Mouse (Mus musculus): ENCODE measurements around the gene Zfp770.
"Not testable (repeated sequence)": the region's sequence is repeated elsewhere in the genome, so short reads cannot be mapped to it uniquely, and the experiment has no call there.

The Zfp770 gene

GRCm38 (mm10) chr2:114200932-114201559, at the start of gene Zfp770:
TSS of gene Zfp770 (minus strand) at chr2:114201469.
- peak; percentile 87 for DNase-seq (ENCODE audit: low spot score in 2 of 2)

GRCm38 (mm10) chr2:114249440-114249839, 48.2 kb upstream of the Zfp770 start:
- peak in 1 of 2 experiments; percentile 45 for DNase-seq (ENCODE audit: low spot score in 2 of 2)

- no peak for DNase-seq (ENCODE audit: low spot score in 2 of 2)
These were observed 36.4 kb upstream of the Zfp770 start for GRCm38 (mm10) chr2:114237639-114238038.

- no peak for DNase-seq (ENCODE audit: low spot score in 2 of 2)
These were observed 35.3 kb upstream of the Zfp770 start for GRCm38 (mm10) chr2:114236566-114236965.

DNA sequence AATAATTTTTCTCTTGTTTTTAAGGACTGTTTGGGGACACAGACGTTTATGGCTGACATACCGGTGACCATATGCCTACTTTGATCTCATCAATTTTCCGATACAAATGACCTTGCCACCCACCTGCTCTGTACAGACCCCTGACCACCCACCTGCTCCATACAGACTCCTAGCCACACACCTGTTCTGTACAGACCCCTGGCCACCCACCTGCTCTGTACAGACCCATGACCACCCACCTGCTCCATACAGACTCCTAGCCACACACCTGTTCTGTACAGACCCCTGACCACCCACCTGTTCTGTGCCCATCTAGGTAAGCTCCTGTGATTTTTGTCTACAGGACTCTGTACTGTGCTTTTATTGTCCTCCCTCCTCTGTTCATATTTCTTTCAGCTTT, 34.3 kb upstream of the Zfp770 start:
- DNase-seq (ENCODE audit: low spot score in 2 of 2), result no peak

DNA sequence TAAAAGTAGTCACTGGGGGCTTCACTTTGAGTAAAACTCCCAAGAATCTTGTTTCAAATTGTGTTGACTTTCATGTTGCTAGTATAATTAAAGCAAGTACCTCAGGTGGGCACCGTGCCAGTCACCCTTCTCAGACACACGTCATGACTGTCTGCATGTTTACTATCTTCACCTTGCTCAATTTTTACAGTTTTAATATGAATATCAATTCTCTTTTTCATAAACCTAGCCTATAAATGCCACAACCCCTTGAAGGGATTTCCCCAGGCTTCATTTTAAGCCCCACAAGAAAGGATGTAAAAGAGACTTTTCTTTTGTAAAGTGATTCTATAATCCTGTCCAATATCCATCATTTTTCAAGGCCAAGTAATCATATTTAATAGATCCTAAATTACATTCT, 30.0 kb upstream of the Zfp770 start:
- no peak for DNase-seq (ENCODE audit: low spot score in 2 of 2)

DNA sequence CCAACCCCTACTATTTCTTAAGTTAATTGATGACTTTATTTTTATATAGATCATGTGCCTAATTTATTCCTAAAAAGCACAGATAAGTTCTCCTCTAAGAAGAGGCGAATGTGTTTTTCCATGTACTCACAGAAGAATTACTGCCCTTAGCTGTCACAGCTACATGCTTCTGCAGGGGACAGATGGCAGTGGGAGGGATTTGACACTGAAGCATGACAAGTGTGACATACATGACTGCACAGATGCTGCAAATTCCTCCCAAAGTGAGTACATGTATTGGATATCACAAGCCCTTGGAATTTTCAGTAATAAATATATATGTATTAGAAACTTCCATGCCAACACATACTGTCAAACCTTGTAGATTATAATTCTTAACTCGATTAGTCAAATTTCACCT, 27.4 kb upstream of the Zfp770 start:
- no peak for DNase-seq (ENCODE audit: low spot score in 2 of 2)

GRCm38 (mm10) chr2:114205036-114205435, 3.8 kb upstream of the Zfp770 start:
- DNase-seq (ENCODE audit: low spot score in 2 of 2), result no peak

- no peak for DNase-seq (ENCODE audit: low spot score in 2 of 2)
These were observed 305 bp upstream of the Zfp770 start for GRCm38 (mm10) chr2:114201574-114201973.

GRCm38 (mm10) chr2:114196421-114196820, 4.8 kb downstream of the Zfp770 start:
- DNase-seq (ENCODE audit: low spot score in 2 of 2), result no peak

GRCm38 (mm10) chr2:114186924-114187323, 14.3 kb downstream of the Zfp770 start, which contains the start of gene Aqr:
TSS of gene Aqr (minus strand) at chr2:114187024.
- DNase-seq (ENCODE audit: low spot score in 2 of 2), result not testable (repeated sequence)

GRCm38 (mm10) chr2:114177802-114178733, 23.2 kb downstream of the Zfp770 start:
- DNase-seq (ENCODE audit: low spot score in 2 of 2), result no peak

GRCm38 (mm10) chr2:114174651-114175484, 26.4 kb downstream of the Zfp770 start:
- peak; percentile 79 to 81 for DNase-seq (ENCODE audit: low spot score in 2 of 2)

DNA sequence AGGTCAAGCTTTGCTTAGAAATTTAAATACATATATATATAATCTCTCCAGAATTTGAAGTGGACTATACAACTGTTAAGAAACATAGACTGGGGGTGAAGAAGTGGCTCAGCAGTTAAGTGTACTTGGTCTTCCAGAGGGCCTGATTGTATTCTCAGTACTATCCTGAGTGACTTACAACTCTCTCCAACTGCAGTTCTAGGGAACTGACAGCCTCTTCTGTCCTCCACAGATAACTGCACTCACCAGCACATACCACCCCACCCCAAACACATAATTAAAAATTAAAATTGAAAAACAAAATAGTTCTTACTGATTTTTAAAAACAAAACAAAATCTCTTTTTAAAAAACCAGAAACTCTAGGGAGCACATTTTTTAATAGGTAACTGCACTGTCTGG, 28.0 kb downstream of the Zfp770 start:
- DNase-seq (ENCODE audit: low spot score in 2 of 2), result no peak

DNA sequence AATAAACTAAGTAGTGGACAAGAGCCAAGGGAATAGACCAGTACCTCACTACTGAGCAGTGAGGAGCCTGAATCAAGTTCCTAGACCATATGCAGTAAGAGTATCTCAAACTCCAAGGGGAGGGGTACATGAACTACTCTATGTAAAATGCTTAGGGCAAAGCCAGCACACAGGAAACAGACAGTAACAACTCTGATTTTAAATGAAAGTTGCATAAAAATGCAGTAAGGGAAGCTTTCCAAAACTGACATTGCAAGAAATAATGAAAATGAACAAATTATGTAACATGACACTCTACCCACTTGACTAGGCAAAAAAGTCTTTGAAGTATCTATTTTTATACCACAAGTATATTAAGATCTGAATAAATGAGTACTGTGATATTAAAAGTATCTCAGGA, 33.4 kb downstream of the Zfp770 start:
- no peak for DNase-seq (ENCODE audit: low spot score in 2 of 2)

GRCm38 (mm10) chr2:114161978-114162377, 39.3 kb downstream of the Zfp770 start:
- DNase-seq (ENCODE audit: low spot score in 2 of 2), result no peak

- no peak for DNase-seq (ENCODE audit: low spot score in 2 of 2)
These were observed 43.9 kb downstream of the Zfp770 start for GRCm38 (mm10) chr2:114157345-114157744.

DNA sequence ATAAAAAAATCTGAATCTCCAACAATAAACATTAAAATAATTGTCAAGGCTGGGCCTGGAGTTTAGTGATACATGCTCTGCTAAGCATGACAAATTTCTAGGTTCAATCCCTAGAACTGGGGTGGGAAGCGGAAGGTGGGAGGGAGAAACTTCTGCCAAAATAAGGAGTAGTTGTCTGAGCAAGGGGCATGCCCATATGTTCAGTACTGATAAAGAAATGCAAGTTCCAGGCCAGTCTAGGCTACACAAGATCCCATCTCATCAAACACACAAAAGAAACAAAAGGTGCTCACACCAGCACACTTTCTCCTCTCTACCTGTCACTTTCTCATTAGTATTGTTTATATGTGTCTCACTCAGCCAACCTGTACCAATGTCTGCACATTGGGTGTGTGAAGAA, 44.6 kb downstream of the Zfp770 start:
- no peak for DNase-seq (ENCODE audit: low spot score in 2 of 2)

GRCm38 (mm10) chr2:114153247-114153646, 48.0 kb downstream of the Zfp770 start:
- DNase-seq (ENCODE audit: low spot score in 2 of 2), result no peak

DNA sequence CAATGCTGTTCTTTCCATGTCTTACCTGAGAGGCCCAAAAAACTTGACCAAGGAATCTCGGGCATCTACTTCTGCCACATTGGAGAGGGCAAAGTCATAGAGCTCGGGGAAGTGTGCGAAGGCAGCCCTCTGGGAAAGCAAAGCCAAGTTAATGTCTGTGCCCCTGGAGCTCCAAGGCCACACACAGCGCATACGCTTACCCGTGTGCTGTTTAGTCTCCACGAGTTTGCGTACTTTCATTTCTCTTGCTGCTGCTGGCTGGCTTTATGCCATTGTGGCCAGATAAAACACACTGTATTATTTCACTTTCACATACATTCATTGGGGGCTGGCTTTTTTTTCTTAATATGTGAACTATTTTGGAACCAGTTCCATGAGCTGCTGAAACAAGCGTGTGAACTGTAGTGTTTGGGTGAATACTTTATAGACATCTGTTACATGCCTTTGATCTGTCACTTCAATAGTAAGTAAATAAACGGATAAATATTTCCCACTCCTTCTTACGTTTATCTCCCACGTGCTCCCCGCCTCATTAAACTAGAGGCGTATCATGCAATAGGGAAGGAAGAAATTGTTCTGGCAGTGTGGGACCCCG, 54.3 kb downstream of the Zfp770 start:
- DNase-seq (ENCODE audit: low spot score in 2 of 2), result no peak

- DNase-seq (ENCODE audit: low spot score in 2 of 2), result peak; percentile 57 to 64
These were observed 55.9 kb downstream of the Zfp770 start for GRCm38 (mm10) chr2:114145315-114145801.

Data from right cerebral cortex, adult 2 months (tissue).